Mouse (Mus musculus) heart, adult 18-20 months (tissue): Measurements from ENCODE around the gene Trim28. TPM values are rescaled to one million over a fixed set of nuclear protein-coding genes. Genes with fewer than 3 reads are reported as not detected.

Experiments used
- DNase-seq, 2 experiments: peaks; one replicate each; pipeline ENCODE4 v3.0.0; 2021 to 2022; ENCODE audit warnings: mixed read lengths in 1 of 2
- long read RNA-seq, 2 experiments: library from polyadenylated mRNA; stranded (forward); transcript quantifications; one replicate each; pipeline ENCODE4 v2.0.0; 2021
- total RNA-seq, 2 experiments: library from RNA; stranded (reverse); gene quantifications; 2 replicates each; pipeline ENCODE4 v1.2.3; 2021

Gene Trim28
- 10 to 100 TPM; 93.5 to 96.6 TPM for total RNA-seq
- long read RNA-seq, experiment 1, transcript Trim28-201 (17 exons, 3,245 nt) = major isoform, 40 of 49 reads
- long read RNA-seq, experiment 1, partial matches to known transcripts = 4 of 49 reads
- long read RNA-seq, experiment 1, other reads (novel, unspliced or antisense) = 4 of 49 reads
- long read RNA-seq, experiment 2, transcript Trim28-201 (17 exons, 3,245 nt) = major isoform, 24 of 31 reads
- long read RNA-seq, experiment 2, partial matches to known transcripts = 4 of 31 reads
- long read RNA-seq, experiment 2, other reads (novel, unspliced or antisense) = 3 of 31 reads

GRCm38 (mm10) chr7:12998851-12999250, at the start of gene Trim28:
Gene Trim28, plus strand, starts transcription at chr7:12999114.
- no peak for DNase-seq

- DNase-seq = no peak
Observed at GRCm38 (mm10) chr7:12949872-12950229, 49.1 kb upstream of the Trim28 start.

GRCm38 (mm10) chr7:12954896-12955295, 44.0 kb upstream of the Trim28 start:
- no peak for DNase-seq

- no peak for DNase-seq
Observed at GRCm38 (mm10) chr7:12957511-12957910, 41.4 kb upstream of the Trim28 start.

- no peak for DNase-seq
Observed at GRCm38 (mm10) chr7:12958948-12959347, 40.0 kb upstream of the Trim28 start.

GRCm38 (mm10) chr7:12959718-12960117, 39.2 kb upstream of the Trim28 start:
- no peak for DNase-seq

GRCm38 (mm10) chr7:12961511-12962141, 37.3 kb upstream of the Trim28 start:
- peak; percentile 65 to 71 for DNase-seq

- peak; percentile 93 to 96 for DNase-seq
Observed at GRCm38 (mm10) chr7:12965678-12966091, 33.2 kb upstream of the Trim28 start, which contains the start of gene Zfp324. Gene Zfp324, plus strand, starts transcription at chr7:12965838.

GRCm38 (mm10) chr7:12966104-12966845, 32.6 kb upstream of the Trim28 start:
- peak; percentile 54 to 71 for DNase-seq

GRCm38 (mm10) chr7:12970906-12971305, 28.0 kb upstream of the Trim28 start:
- DNase-seq = no peak

- DNase-seq = peak; percentile 98 to 100
Observed at GRCm38 (mm10) chr7:12977682-12978389, 21.1 kb upstream of the Trim28 start, which contains the start of gene Zfp446. Gene Zfp446, plus strand, starts transcription at chr7:12977848.

GRCm38 (mm10) chr7:12978931-12979722, 19.8 kb upstream of the Trim28 start:
- peak in 1 of 2 experiments; percentile 24 for DNase-seq

GRCm38 (mm10) chr7:12979776-12980175, 19.1 kb upstream of the Trim28 start:
- no peak for DNase-seq

- no peak for DNase-seq
Observed at GRCm38 (mm10) chr7:12980291-12980690, 18.6 kb upstream of the Trim28 start.

- no peak for DNase-seq
Observed at GRCm38 (mm10) chr7:12985724-12986123, 13.2 kb upstream of the Trim28 start.

GRCm38 (mm10) chr7:12986906-12987305, 12.0 kb upstream of the Trim28 start:
- DNase-seq = no peak

- DNase-seq = no peak
Observed at GRCm38 (mm10) chr7:12987409-12988189, 11.3 kb upstream of the Trim28 start.

GRCm38 (mm10) chr7:12992222-12992621, 6.7 kb upstream of the Trim28 start:
- DNase-seq = peak in 1 of 2 experiments; percentile 40

GRCm38 (mm10) chr7:12993148-12993547, 5.8 kb upstream of the Trim28 start:
- DNase-seq = no peak

GRCm38 (mm10) chr7:12995862-12996261, 3.1 kb upstream of the Trim28 start:
- no peak for DNase-seq

GRCm38 (mm10) chr7:12997230-12997629, 1.7 kb upstream of the Trim28 start:
- DNase-seq = no peak
